Mouse (Mus musculus): Measurements from ENCODE around the gene Pheta2. TPM values are rescaled to one million over a fixed set of nuclear protein-coding genes. Genes with fewer than 3 reads are reported as not detected.
A peak's percentile ranks its signal among the peaks of the same experiment; 100 is the strongest.

Gene Pheta2
- 50.8 and 67.8 TPM in 2 replicates for total RNA-seq (2014; fragmentation: Nextera tagmentation)
- 37.9 and 42.2 TPM in 2 replicates for total RNA-seq (2017)
- polyA plus RNA-seq (2012), result 12.5 and 18.8 TPM in 2 replicates

- DNase-seq (ENCODE audit: low spot score) (peak; percentile 96), ATAC-seq (ENCODE audit: extremely low read depth, insufficient number of reproducible peaks, low FRiP score, poor library complexity, severe bottlenecking) (peak; percentile 52)
- H3K4me1 ChIP-seq (ENCODE audit: insufficient read depth, low read depth, low read length), result peaks cover 80% of the 10 kb centered on the region
- H3K4me3 ChIP-seq (ENCODE audit: low read depth, low read length), result peak within 1 kb of the TSS; percentile 71
- no peak for TF ChIP-seq CTCF (IDR thresholded peaks at IDR 0.05; ENCODE audit: low read depth, low read length)
- TF ChIP-seq POLR2AphosphoS5 (IDR thresholded peaks at IDR 0.05; ENCODE audit: insufficient replicate concordance, low read depth, low read length), result no peak
- TF ChIP-seq TAL1 (conservative IDR thresholded peaks at IDR 0.05; ENCODE audit: low read depth, low read length), result no peak
- no peak for TF ChIP-seq GATA1 (IDR thresholded peaks at IDR 0.05; ENCODE audit: borderline replicate concordance, low read length)
- no peak for TF ChIP-seq GATA2 (IDR thresholded peaks at IDR 0.05; ENCODE audit: borderline replicate concordance, low read depth, low read length)
- H3K36me3 ChIP-seq (replicated peaks), result peaks cover 55% of the 10 kb centered on the region
- H3K27me3 ChIP-seq (ENCODE audit: insufficient read depth, low read length), result no peaks in the 10 kb centered on the region
- H3K9me3 ChIP-seq (replicated peaks), result no peaks in the 10 kb centered on the region
Observed at GRCm38 (mm10) chr15:82338593-82339112, at the start of gene Pheta2, which contains the start of the genes Naga and Smdt1. TSS of gene Pheta2 (plus strand) at chr15:82338942. TSS of gene Naga (minus strand) at chr15:82338925. TSS of gene Smdt1 (plus strand) at chr15:82338959.

GRCm38 (mm10) chr15:82290252-82290651 is 48.5 kb upstream of the Pheta2 start:
- no peaks in the 10 kb centered on the region for H3K36me3 ChIP-seq (replicated peaks)
- no peak overlapping the region for H3K4me3 ChIP-seq (ENCODE audit: low read depth, low read length)
- ATAC-seq (ENCODE audit: extremely low read depth, insufficient number of reproducible peaks, low FRiP score, poor library complexity, severe bottlenecking) (no peak), DNase-seq (ENCODE audit: low spot score) (no peak)
- H3K9me3 ChIP-seq (replicated peaks), result no peaks in the 10 kb centered on the region
- peaks cover 33% of the 10 kb centered on the region for H3K27me3 ChIP-seq (ENCODE audit: insufficient read depth, low read length)
- peaks cover 8% of the 10 kb centered on the region for H3K4me1 ChIP-seq (ENCODE audit: insufficient read depth, low read depth, low read length)
- TF ChIP-seq TAL1 (conservative IDR thresholded peaks at IDR 0.05; ENCODE audit: low read depth, low read length), result no peak
- TF ChIP-seq POLR2AphosphoS5 (IDR thresholded peaks at IDR 0.05; ENCODE audit: insufficient replicate concordance, low read depth, low read length), result no peak
- TF ChIP-seq CTCF (IDR thresholded peaks at IDR 0.05; ENCODE audit: low read depth, low read length), result no peak
- TF ChIP-seq GATA2 (IDR thresholded peaks at IDR 0.05; ENCODE audit: borderline replicate concordance, low read depth, low read length), result no peak
- TF ChIP-seq GATA1 (IDR thresholded peaks at IDR 0.05; ENCODE audit: borderline replicate concordance, low read length), result no peak

- DNase-seq (ENCODE audit: low spot score), result no peak
- no peak for ATAC-seq (ENCODE audit: extremely low read depth, insufficient number of reproducible peaks, low FRiP score, poor library complexity, severe bottlenecking)
- no peak overlapping the region for H3K4me3 ChIP-seq (ENCODE audit: low read depth, low read length)
- H3K27me3 ChIP-seq (ENCODE audit: insufficient read depth, low read length), result peaks cover 19% of the 10 kb centered on the region
- H3K9me3 ChIP-seq (replicated peaks), result no peaks in the 10 kb centered on the region
- peaks cover 8% of the 10 kb centered on the region for H3K4me1 ChIP-seq (ENCODE audit: insufficient read depth, low read depth, low read length)
- no peak for TF ChIP-seq CTCF (IDR thresholded peaks at IDR 0.05; ENCODE audit: low read depth, low read length)
- no peaks in the 10 kb centered on the region for H3K36me3 ChIP-seq (replicated peaks)
Observed at GRCm38 (mm10) chr15:82292851-82293250, 45.9 kb upstream of the Pheta2 start.

- H3K4me1 ChIP-seq (ENCODE audit: insufficient read depth, low read depth, low read length), result peaks cover 8% of the 10 kb centered on the region
- H3K9me3 ChIP-seq (replicated peaks), result no peaks in the 10 kb centered on the region
- DNase-seq (ENCODE audit: low spot score) (no peak), ATAC-seq (ENCODE audit: extremely low read depth, insufficient number of reproducible peaks, low FRiP score, poor library complexity, severe bottlenecking) (no peak)
- no peak for TF ChIP-seq CTCF (IDR thresholded peaks at IDR 0.05; ENCODE audit: low read depth, low read length)
- TF ChIP-seq TAL1 (conservative IDR thresholded peaks at IDR 0.05; ENCODE audit: low read depth, low read length), result no peak
- no peak for TF ChIP-seq POLR2AphosphoS5 (IDR thresholded peaks at IDR 0.05; ENCODE audit: insufficient replicate concordance, low read depth, low read length)
- peaks cover 19% of the 10 kb centered on the region for H3K27me3 ChIP-seq (ENCODE audit: insufficient read depth, low read length)
- H3K4me3 ChIP-seq (ENCODE audit: low read depth, low read length), result no peak overlapping the region
- H3K36me3 ChIP-seq (replicated peaks), result no peaks in the 10 kb centered on the region
Observed at GRCm38 (mm10) chr15:82293271-82293711, 45.5 kb upstream of the Pheta2 start.

GRCm38 (mm10) chr15:82294059-82294458 is 44.7 kb upstream of the Pheta2 start:
- TF ChIP-seq GATA1 (IDR thresholded peaks at IDR 0.05; ENCODE audit: borderline replicate concordance, low read length) (no peak), TAL1 (conservative IDR thresholded peaks at IDR 0.05; ENCODE audit: low read depth, low read length) (no peak)
- peaks cover 8% of the 10 kb centered on the region for H3K4me1 ChIP-seq (ENCODE audit: insufficient read depth, low read depth, low read length)
- no peaks in the 10 kb centered on the region for H3K36me3 ChIP-seq (replicated peaks)
- no peaks in the 10 kb centered on the region for H3K9me3 ChIP-seq (replicated peaks)
- no peak overlapping the region for H3K4me3 ChIP-seq (ENCODE audit: low read depth, low read length)
- DNase-seq (ENCODE audit: low spot score) (no peak), ATAC-seq (ENCODE audit: extremely low read depth, insufficient number of reproducible peaks, low FRiP score, poor library complexity, severe bottlenecking) (no peak)
- peaks cover 18% of the 10 kb centered on the region for H3K27me3 ChIP-seq (ENCODE audit: insufficient read depth, low read length)

- H3K4me1 ChIP-seq (ENCODE audit: insufficient read depth, low read depth, low read length), result peaks cover 2% of the 10 kb centered on the region; the same call in 1 of the 2 replicates
- no peak for DNase-seq (ENCODE audit: low spot score)
- no peak for ATAC-seq (ENCODE audit: extremely low read depth, insufficient number of reproducible peaks, low FRiP score, poor library complexity, severe bottlenecking)
- no peak for TF ChIP-seq GATA2 (IDR thresholded peaks at IDR 0.05; ENCODE audit: borderline replicate concordance, low read depth, low read length)
- H3K36me3 ChIP-seq (replicated peaks), result no peaks in the 10 kb centered on the region
- peaks cover 15% of the 10 kb centered on the region for H3K27me3 ChIP-seq (ENCODE audit: insufficient read depth, low read length)
- no peak within 1 kb of the TSS for H3K4me3 ChIP-seq (ENCODE audit: low read depth, low read length)
- no peaks in the 10 kb centered on the region for H3K9me3 ChIP-seq (replicated peaks)
Observed at GRCm38 (mm10) chr15:82298764-82299561, 39.8 kb upstream of the Pheta2 start, which contains the start of gene Wbp2nl. TSS of gene Wbp2nl (plus strand) at chr15:82298954.

All from G1E (cell line).